Comparison of ENCODE assay signal across 10 mouse cellular contexts in the genomic region with DNA sequence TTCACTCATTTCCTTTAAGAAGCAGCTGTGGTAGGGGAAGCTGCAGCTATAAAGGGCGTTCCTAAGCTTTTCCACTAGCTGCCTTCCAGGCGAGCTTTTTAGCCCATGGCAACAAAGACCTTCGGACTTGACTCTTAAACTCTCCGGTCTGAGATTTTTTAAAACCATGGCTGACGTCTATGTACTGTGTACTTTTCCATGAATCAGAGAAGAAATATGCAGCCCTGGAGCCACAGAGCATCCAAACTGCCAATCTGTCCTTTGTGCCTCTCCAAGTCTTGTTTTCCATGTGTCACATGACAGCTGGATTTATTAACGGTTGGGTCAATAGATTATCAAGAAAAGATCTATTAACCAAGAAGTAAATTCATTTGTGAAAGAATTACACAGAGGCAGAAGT.
A peak's percentile ranks its signal among the peaks of the same experiment; 100 is the strongest.
DNase-seq lines count a peak whose midpoint lies in the region; ATAC-seq and TF ChIP-seq lines count a peak whose summit lies in the region.
"Had no signal": no experiment of that assay in that cellular context is flagged by ENCODE, and none has a peak within 500 bp of the region (broad histone marks: within the 10 kb centered on the region; RNA-seq: fewer than 3 reads in every experiment).

No protein-coding gene starts in this region.

- no peak overlapping the region for H3K4me3 ChIP-seq in limb, embryonic 13.5 days
- H3K4me3 ChIP-seq in limb, embryonic 10.5 days, result no peak overlapping the region
- no peak overlapping the region for H3K4me3 ChIP-seq in kidney, embryonic 16.5 days (ENCODE audit: low read length)
- H3K4me3 ChIP-seq in small intestine, adult 2 months (ENCODE audit: low read depth, low read length), result no peak overlapping the region
- H3K4me3 ChIP-seq: midbrain, embryonic 12.5 days had no signal

- no peaks in the 10 kb centered on the region for H3K36me3 ChIP-seq in limb, embryonic 13.5 days
- no peaks in the 10 kb centered on the region for H3K36me3 ChIP-seq in limb, embryonic 10.5 days
- no peaks in the 10 kb centered on the region for H3K36me3 ChIP-seq in kidney, embryonic 16.5 days (ENCODE audit: insufficient read depth, low read length)
- H3K36me3 ChIP-seq in small intestine, adult 2 months (ENCODE audit: control insufficient read depth, insufficient read depth, low read length), result no peaks in the 10 kb centered on the region
- H3K36me3 ChIP-seq: midbrain, embryonic 12.5 days had no signal

- H3K4me1 ChIP-seq in limb, embryonic 13.5 days, result peaks cover 43% of the 10 kb centered on the region
- peaks cover 24% of the 10 kb centered on the region for H3K4me1 ChIP-seq in limb, embryonic 10.5 days
- H3K4me1 ChIP-seq in kidney, embryonic 16.5 days (ENCODE audit: insufficient read depth, low read length), result peaks cover 31% of the 10 kb centered on the region
- H3K4me1 ChIP-seq in small intestine, adult 2 months (ENCODE audit: control insufficient read depth, insufficient read depth, insufficient read length, low read length), result peaks cover 30% of the 10 kb centered on the region

- no peak for DNase-seq in limb, embryonic 10.5 days (ENCODE audit: low spot score)
- DNase-seq in heart, adult 8-10 months (ENCODE audit: low spot score), result peak; percentile 73
- DNase-seq in retina, postnatal 1 day, result no peak
- no peak for DNase-seq in cerebellum, adult 18-20 months
- DNase-seq in left cerebral cortex, adult 8-10 months (ENCODE audit: low spot score in 2 of 2), result no peak

- WGBS in limb, embryonic 13.5 days, result 47% methylated on average over 6 of the region's 6 CpGs
- 79% methylated on average over 6 of the region's 6 CpGs for WGBS in limb, embryonic 10.5 days
- 31% methylated on average over 6 of the region's 6 CpGs for WGBS in kidney, embryonic 16.5 days
- WGBS in small intestine, adult 2 months, result 10% methylated on average over 6 of the region's 6 CpGs

- no peak overlapping the region for H3K9ac ChIP-seq in limb, embryonic 13.5 days
- no peak overlapping the region for H3K9ac ChIP-seq in kidney, embryonic 16.5 days (replicated peaks; ENCODE audit: low read length)
- H3K9ac ChIP-seq: midbrain, embryonic 12.5 days had no signal

- H3K4me2 ChIP-seq in limb, embryonic 13.5 days (replicated peaks), result no peak overlapping the region
- H3K4me2 ChIP-seq in kidney, embryonic 16.5 days (replicated peaks; ENCODE audit: low read depth, low read length), result no peak overlapping the region
- H3K4me2 ChIP-seq: midbrain, embryonic 12.5 days had no signal

- H3K27ac ChIP-seq in limb, embryonic 13.5 days, result peak overlapping the region; percentile 33; the same call in 1 of the 2 replicates
- H3K27ac ChIP-seq in limb, embryonic 10.5 days, result no peak overlapping the region
- peak overlapping the region; percentile 65 for H3K27ac ChIP-seq in kidney, embryonic 16.5 days (ENCODE audit: low read length)
- peak overlapping the region; percentile 27; the same call in 1 of the 2 replicates for H3K27ac ChIP-seq in small intestine, adult 2 months (ENCODE audit: insufficient read depth, low read depth, low read length)
- H3K27ac ChIP-seq: midbrain, embryonic 12.5 days had no signal

- no peaks in the 10 kb centered on the region for H3K9me3 ChIP-seq in limb, embryonic 13.5 days
- no peaks in the 10 kb centered on the region for H3K9me3 ChIP-seq in limb, embryonic 10.5 days (replicated peaks)
- 0 out of 2 replicates have a peak, but pooled peaks cover 3% of the 10 kb centered on the region for H3K9me3 ChIP-seq in kidney, embryonic 16.5 days (ENCODE audit: low read length)
- H3K9me3 ChIP-seq: midbrain, embryonic 12.5 days had no signal

- H3K27me3 ChIP-seq in limb, embryonic 13.5 days, result no peaks in the 10 kb centered on the region
- no peaks in the 10 kb centered on the region for H3K27me3 ChIP-seq in limb, embryonic 10.5 days (ENCODE audit: low read depth, poor library complexity, severe bottlenecking)
- no peaks in the 10 kb centered on the region for H3K27me3 ChIP-seq in kidney, embryonic 16.5 days (ENCODE audit: insufficient read depth, low read length)
- no peaks in the 10 kb centered on the region for H3K27me3 ChIP-seq in small intestine, adult 2 months (ENCODE audit: control insufficient read depth, insufficient read depth, low read length)
- H3K27me3 ChIP-seq: midbrain, embryonic 12.5 days had no signal

- no peak for ATAC-seq in limb, embryonic 13.5 days (ENCODE audit: low FRiP score, low read depth)
- ATAC-seq in kidney, embryonic 16.5 days (ENCODE audit: low FRiP score, low TSS enrichment), result peak; percentile 46; the same call in 1 of the 2 replicates
- ATAC-seq: forebrain, embryonic 14.5 days had no signal

- no peak for TF ChIP-seq POLR2A in small intestine, adult 2 months (IDR thresholded peaks at IDR 0.05; ENCODE audit: low read depth, low read length)

- TF ChIP-seq CTCF in small intestine, adult 2 months (IDR thresholded peaks at IDR 0.05; ENCODE audit: extremely low read depth, insufficient read length, insufficient replicate concordance, low read depth, low read length), result no peak
